Mouse (Mus musculus): Measurements from ENCODE around the gene Cdsn. TPM values are rescaled to one million over a fixed set of nuclear protein-coding genes. Genes with fewer than 3 reads are reported as not detected.

Cdsn gene
- total RNA-seq, 1 experiment from 2014 or later, result not detected

GRCm38 (mm10) chr17:35556812-35557211 lies 4.9 kb downstream of the Cdsn start:
- ATAC-seq (replicated peaks; ENCODE audit: insufficient number of reproducible peaks, low FRiP score, low TSS enrichment, poor library complexity, severe bottlenecking), result peak; percentile 47; the same call in 1 of the 2 replicates

- no peak; the same call in 1 of the 2 replicates for ATAC-seq (replicated peaks; ENCODE audit: insufficient number of reproducible peaks, low FRiP score, low TSS enrichment, poor library complexity, severe bottlenecking)
Observed at GRCm38 (mm10) chr17:35557351-35557750, 5.4 kb downstream of the Cdsn start.

GRCm38 (mm10) chr17:35558216-35558615 lies 6.3 kb downstream of the Cdsn start:
- ATAC-seq (replicated peaks; ENCODE audit: insufficient number of reproducible peaks, low FRiP score, low TSS enrichment, poor library complexity, severe bottlenecking), result no peak

- ATAC-seq (replicated peaks; ENCODE audit: insufficient number of reproducible peaks, low FRiP score, low TSS enrichment, poor library complexity, severe bottlenecking), result no peak
Observed at GRCm38 (mm10) chr17:35567150-35567549, 15.2 kb downstream of the Cdsn start, which contains the start of gene 2300002M23Rik. Gene 2300002M23Rik (plus strand): TSS chr17:35567450.

GRCm38 (mm10) chr17:35567767-35568166 lies 15.8 kb downstream of the Cdsn start:
- ATAC-seq (replicated peaks; ENCODE audit: insufficient number of reproducible peaks, low FRiP score, low TSS enrichment, poor library complexity, severe bottlenecking), result no peak

- ATAC-seq (replicated peaks; ENCODE audit: insufficient number of reproducible peaks, low FRiP score, low TSS enrichment, poor library complexity, severe bottlenecking), result no peak
Observed at GRCm38 (mm10) chr17:35569091-35569944, 17.4 kb downstream of the Cdsn start.

GRCm38 (mm10) chr17:35570836-35571235 lies 18.9 kb downstream of the Cdsn start:
- no peak for ATAC-seq (replicated peaks; ENCODE audit: insufficient number of reproducible peaks, low FRiP score, low TSS enrichment, poor library complexity, severe bottlenecking)

GRCm38 (mm10) chr17:35571477-35571876 lies 19.5 kb downstream of the Cdsn start:
- ATAC-seq (replicated peaks; ENCODE audit: insufficient number of reproducible peaks, low FRiP score, low TSS enrichment, poor library complexity, severe bottlenecking), result no peak

- ATAC-seq (replicated peaks; ENCODE audit: insufficient number of reproducible peaks, low FRiP score, low TSS enrichment, poor library complexity, severe bottlenecking), result peak; percentile 83
Observed at GRCm38 (mm10) chr17:35578211-35578610, 26.3 kb downstream of the Cdsn start.

GRCm38 (mm10) chr17:35582900-35583299 lies 31.0 kb downstream of the Cdsn start:
- no peak for ATAC-seq (replicated peaks; ENCODE audit: insufficient number of reproducible peaks, low FRiP score, low TSS enrichment, poor library complexity, severe bottlenecking)

- peak; percentile 75; the same call in 1 of the 2 replicates for ATAC-seq (replicated peaks; ENCODE audit: insufficient number of reproducible peaks, low FRiP score, low TSS enrichment, poor library complexity, severe bottlenecking)
Observed at GRCm38 (mm10) chr17:35584330-35584937, 32.5 kb downstream of the Cdsn start.

- no peak for ATAC-seq (replicated peaks; ENCODE audit: insufficient number of reproducible peaks, low FRiP score, low TSS enrichment, poor library complexity, severe bottlenecking)
Observed at GRCm38 (mm10) chr17:35587291-35587690, 35.4 kb downstream of the Cdsn start.

- no peak for ATAC-seq (replicated peaks; ENCODE audit: insufficient number of reproducible peaks, low FRiP score, low TSS enrichment, poor library complexity, severe bottlenecking)
Observed at GRCm38 (mm10) chr17:35588387-35588786, 36.5 kb downstream of the Cdsn start.

GRCm38 (mm10) chr17:35590410-35591218 lies 38.7 kb downstream of the Cdsn start:
- peak; percentile 89 for ATAC-seq (replicated peaks; ENCODE audit: insufficient number of reproducible peaks, low FRiP score, low TSS enrichment, poor library complexity, severe bottlenecking)

- ATAC-seq (replicated peaks; ENCODE audit: insufficient number of reproducible peaks, low FRiP score, low TSS enrichment, poor library complexity, severe bottlenecking), result no peak
Observed at GRCm38 (mm10) chr17:35591219-35591578, 39.3 kb downstream of the Cdsn start.

- no peak for ATAC-seq (replicated peaks; ENCODE audit: insufficient number of reproducible peaks, low FRiP score, low TSS enrichment, poor library complexity, severe bottlenecking)
Observed at GRCm38 (mm10) chr17:35591731-35592130, 39.8 kb downstream of the Cdsn start.

GRCm38 (mm10) chr17:35592131-35592530 lies 40.2 kb downstream of the Cdsn start:
- ATAC-seq (replicated peaks; ENCODE audit: insufficient number of reproducible peaks, low FRiP score, low TSS enrichment, poor library complexity, severe bottlenecking), result no peak

- no peak for ATAC-seq (replicated peaks; ENCODE audit: insufficient number of reproducible peaks, low FRiP score, low TSS enrichment, poor library complexity, severe bottlenecking)
Observed at GRCm38 (mm10) chr17:35593786-35594185, 41.9 kb downstream of the Cdsn start.

- ATAC-seq (replicated peaks; ENCODE audit: insufficient number of reproducible peaks, low FRiP score, low TSS enrichment, poor library complexity, severe bottlenecking), result no peak
Observed at GRCm38 (mm10) chr17:35594456-35594855, 42.5 kb downstream of the Cdsn start.
